Mouse (Mus musculus) CH12F3 (cell line): ENCODE measurements around the gene Nfkbid.
"Not testable (repeated sequence)": the region's sequence is repeated elsewhere in the genome, so short reads cannot be mapped to it uniquely, and the experiment has no call there.

Source experiments
- in situ Hi-C: fragments of 300-500 bp; cut with MboI; formaldehyde crosslinking; loops from 2 replicates; pipeline ENCODE4 v1.14.3; 2020; ENCODE audit warnings: low sequenced_read_pairs

Nfkbid gene

GRCm38 (mm10) chr7:30459484-30459883 lies 38.0 kb downstream of the Nfkbid start:
- in situ Hi-C loops: no loop called here

DNA sequence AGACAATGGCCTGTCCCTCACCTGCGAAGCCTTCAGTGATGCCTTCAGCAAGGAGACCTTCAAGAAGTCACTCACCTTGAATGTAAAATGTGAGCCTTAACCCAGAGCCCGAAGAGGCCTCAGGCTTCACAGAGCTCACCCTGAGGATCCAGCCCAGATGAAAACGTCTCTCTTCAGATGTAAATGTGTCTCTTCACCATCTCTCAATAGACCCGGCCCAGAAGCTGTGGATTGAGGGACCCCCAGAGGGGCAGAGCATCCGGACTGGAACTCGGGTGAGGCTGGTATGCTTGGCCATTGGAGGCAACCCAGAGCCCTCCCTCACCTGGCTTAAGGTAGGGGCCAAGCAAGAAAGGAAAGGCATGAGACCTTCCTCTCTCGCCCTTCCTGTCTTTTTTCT lies 42.0 kb downstream of the Nfkbid start:
- in situ Hi-C loops: no loop called here

- in situ Hi-C loops: no loop called here
Observed at GRCm38 (mm10) chr7:30463996-30464395, 42.5 kb downstream of the Nfkbid start.

DNA sequence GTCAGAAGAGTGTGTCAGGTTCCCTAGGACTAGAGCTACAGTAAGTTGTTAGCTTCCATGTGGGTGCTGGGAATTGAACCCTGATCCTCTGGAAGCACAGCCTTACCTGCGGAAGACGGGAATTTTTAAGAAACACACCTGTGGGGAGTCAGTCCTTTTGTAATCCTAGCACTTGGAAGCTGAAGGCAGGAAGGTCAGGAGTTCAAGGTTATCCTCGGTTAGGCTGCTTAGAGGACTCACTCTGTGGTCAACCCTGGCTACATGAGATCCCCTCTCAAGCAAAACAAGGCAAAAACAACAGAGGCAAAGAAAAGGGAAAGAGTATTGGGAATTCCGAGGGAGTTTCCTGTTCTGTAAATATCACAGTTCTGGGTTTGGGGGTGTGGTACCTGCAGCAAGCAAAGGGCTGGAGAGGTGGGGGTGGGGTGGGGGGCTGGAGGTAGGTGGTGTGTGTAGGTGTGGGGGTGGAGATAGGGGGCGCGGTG lies 43.3 kb downstream of the Nfkbid start:
- in situ Hi-C loops: no loop called here

DNA sequence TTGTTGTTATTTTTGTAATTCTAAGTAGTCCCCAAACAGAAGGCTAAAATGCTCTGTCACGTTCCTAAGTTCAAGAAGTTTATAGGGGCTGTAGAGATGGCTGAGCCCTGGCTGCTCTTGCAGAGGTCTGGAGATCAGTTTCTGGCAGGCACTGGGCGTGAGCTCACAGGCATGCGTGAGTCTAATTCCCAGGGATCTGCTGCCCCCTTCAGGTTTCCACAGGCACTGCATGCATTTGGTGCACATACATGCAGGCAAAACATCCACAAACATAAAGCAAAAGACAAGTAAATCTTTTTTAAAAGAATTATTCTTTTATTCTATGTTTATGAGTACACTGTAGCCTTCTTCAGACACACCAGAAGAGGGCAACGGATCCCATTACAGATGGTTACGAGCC lies 50.9 kb downstream of the Nfkbid start:
- in situ Hi-C loops: no loop called here

- in situ Hi-C loops: no loop called here
Observed at GRCm38 (mm10) chr7:30474999-30475398, 53.5 kb downstream of the Nfkbid start.

DNA sequence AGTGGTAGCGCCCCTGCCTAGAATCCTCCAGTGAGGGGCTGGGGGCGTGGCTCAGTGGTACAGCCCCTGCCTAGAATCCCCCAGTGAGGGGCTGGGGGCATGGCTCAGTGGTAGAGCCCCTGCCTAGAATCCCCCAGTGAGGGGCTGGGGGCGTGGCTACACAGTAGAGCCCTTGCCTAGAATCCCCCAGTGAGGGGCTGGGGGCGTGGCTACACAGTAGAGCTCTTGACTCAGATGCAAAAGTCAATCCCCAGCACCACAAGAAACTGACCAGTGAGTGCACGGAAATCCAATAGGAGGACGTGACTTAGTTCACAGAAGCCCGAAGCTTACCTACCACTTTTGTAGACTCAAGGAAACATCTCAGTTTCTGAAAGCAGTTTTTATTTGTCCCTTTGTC lies 54.6 kb downstream of the Nfkbid start:
- in situ Hi-C loops: not testable (repeated sequence)

- in situ Hi-C loops: no loop called here
Observed at GRCm38 (mm10) chr7:30477415-30478381, 56.2 kb downstream of the Nfkbid start.
